Mouse (Mus musculus) neural tube, embryonic 15.5 days (tissue): Measurements from ENCODE around the gene Gm21972. TPM values are rescaled to one million over a fixed set of nuclear protein-coding genes. Genes with fewer than 3 reads are reported as not detected.
A peak's percentile ranks its signal among the peaks of the same experiment; 100 is the strongest.

ENCODE experiments used
- ATAC-seq: fragments of 200-750 bp; cut with Nextera tagmentation; 2 replicates; pipeline ENCODE4 v1.8.0; 2017; ENCODE audit warnings: mild to moderate bottlenecking, moderate TSS enrichment, moderate library complexity; ENCODE audit not compliant: low FRiP score
- H3K27ac ChIP-seq: fragments of 300-500 bp; sonication (generic); replicated peaks from 2 replicates; pipeline ENCODE4 v1.5.1; 2015; ENCODE audit warnings: mild to moderate bottlenecking, inconsistent platforms
- H3K27me3 ChIP-seq: fragments of 300-500 bp; sonication (generic); replicated peaks from 2 replicates; pipeline ENCODE4 v1.6.1; 2015; ENCODE audit warnings: inconsistent platforms
- H3K36me3 ChIP-seq: fragments of 300-500 bp; sonication (generic); 2 replicates; pipeline ENCODE4 v1.6.1; 2015; ENCODE audit warnings: inconsistent platforms
- H3K4me1 ChIP-seq: fragments of 300-500 bp; sonication (generic); 2 replicates; pipeline ENCODE4 v1.6.1; 2015; ENCODE audit warnings: inconsistent platforms
- H3K4me2 ChIP-seq: fragments of 300-500 bp; sonication (generic); 2 replicates; pipeline ENCODE4 v1.6.1; 2015; ENCODE audit warnings: inconsistent platforms, mild to moderate bottlenecking, moderate library complexity
- H3K4me3 ChIP-seq: fragments of 300-500 bp; sonication (generic); replicated peaks from 2 replicates; pipeline ENCODE4 v1.5.1; 2015; ENCODE audit warnings: mild to moderate bottlenecking, inconsistent platforms
- H3K9ac ChIP-seq: fragments of 300-500 bp; sonication (generic); replicated peaks from 2 replicates; pipeline ENCODE4 v1.6.1; 2015; ENCODE audit warnings: mild to moderate bottlenecking, inconsistent platforms
- H3K9me3 ChIP-seq: fragments of 300-500 bp; sonication (generic); replicated peaks from 2 replicates; pipeline ENCODE4 v1.6.1; 2016; ENCODE audit warnings: inconsistent platforms
- WGBS: fragments of 180-500 bp; shearing (Covaris S2); methylation state at CpG from one replicate; pipeline ENCODE4 v1.1.7; 2015; ENCODE audit warnings: mixed read lengths; 5-methylcytosine and 5-hydroxymethylcytosine counted together
- polyA plus RNA-seq: library from polyadenylated mRNA; unstranded; fragments of >200 nt; fragmentation: Nextera tagmentation; extraction: Ambion mirVana; gene quantifications from 2 replicates; pipeline ENCODE4 v1.2.1, GENCODE M21; 2015

The Gm21972 gene
- polyA plus RNA-seq, 1 experiment from 2014 or later = 1.2 TPM

DNA sequence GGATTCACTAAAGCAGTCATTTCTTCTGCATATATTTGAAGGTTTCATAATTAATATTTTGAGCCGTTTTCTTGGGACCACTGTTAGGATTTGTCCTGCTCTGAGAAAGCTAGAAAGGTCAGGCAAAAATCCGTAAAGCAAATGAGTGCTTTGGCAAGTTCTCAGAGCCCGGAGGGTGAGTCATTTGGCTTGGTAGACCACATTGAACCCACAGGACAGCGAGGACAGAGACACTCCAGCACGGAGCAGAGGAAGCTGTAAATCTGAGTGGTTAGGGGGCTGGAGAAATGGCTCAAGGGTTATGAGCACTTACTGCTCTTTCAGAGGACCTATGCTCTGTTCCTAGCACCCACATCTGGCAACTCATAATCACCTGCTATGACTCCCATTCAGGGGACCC lies 14.1 kb downstream of the Gm21972 start:
- H3K4me1 ChIP-seq = no peaks in the 10 kb centered on the region
- H3K9ac ChIP-seq = no peak overlapping the region
- ATAC-seq = no peak
- 82% methylated on average over 5 of the region's 5 CpGs for WGBS
- no peak overlapping the region for H3K4me3 ChIP-seq
- H3K27ac ChIP-seq = no peak overlapping the region
- no peaks in the 10 kb centered on the region for H3K9me3 ChIP-seq
- 0 out of 2 replicates have a peak, but pooled peaks cover 5% of the 10 kb centered on the region for H3K36me3 ChIP-seq
- H3K4me2 ChIP-seq = no peak overlapping the region
- no peaks in the 10 kb centered on the region for H3K27me3 ChIP-seq

DNA sequence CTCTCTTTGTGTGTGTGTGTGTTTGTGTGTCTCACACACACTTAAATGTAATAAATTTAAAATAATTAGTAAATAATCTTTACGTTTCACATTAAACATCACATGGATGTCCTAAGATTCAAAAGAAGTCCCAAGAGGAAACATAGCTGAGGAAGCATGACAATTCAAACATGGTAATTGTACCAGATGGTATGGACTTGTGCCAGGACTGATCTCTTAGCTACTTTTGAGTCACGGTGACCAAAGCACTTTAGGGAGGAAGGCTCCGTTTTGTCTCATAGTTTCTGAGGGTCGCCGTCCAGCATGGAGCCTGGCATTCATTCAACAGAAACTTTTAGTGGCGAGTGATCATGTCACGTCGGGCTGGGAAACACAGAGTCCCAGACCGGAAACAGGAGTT lies 14.7 kb downstream of the Gm21972 start:
- WGBS = 76% methylated on average over 9 of the region's 9 CpGs
- no peak overlapping the region for H3K27ac ChIP-seq
- no peaks in the 10 kb centered on the region for H3K4me1 ChIP-seq
- no peaks in the 10 kb centered on the region for H3K36me3 ChIP-seq
- no peak overlapping the region for H3K4me2 ChIP-seq
- no peak overlapping the region for H3K9ac ChIP-seq
- H3K27me3 ChIP-seq = no peaks in the 10 kb centered on the region
- no peak overlapping the region for H3K4me3 ChIP-seq
- ATAC-seq = no peak
- no peaks in the 10 kb centered on the region for H3K9me3 ChIP-seq

DNA sequence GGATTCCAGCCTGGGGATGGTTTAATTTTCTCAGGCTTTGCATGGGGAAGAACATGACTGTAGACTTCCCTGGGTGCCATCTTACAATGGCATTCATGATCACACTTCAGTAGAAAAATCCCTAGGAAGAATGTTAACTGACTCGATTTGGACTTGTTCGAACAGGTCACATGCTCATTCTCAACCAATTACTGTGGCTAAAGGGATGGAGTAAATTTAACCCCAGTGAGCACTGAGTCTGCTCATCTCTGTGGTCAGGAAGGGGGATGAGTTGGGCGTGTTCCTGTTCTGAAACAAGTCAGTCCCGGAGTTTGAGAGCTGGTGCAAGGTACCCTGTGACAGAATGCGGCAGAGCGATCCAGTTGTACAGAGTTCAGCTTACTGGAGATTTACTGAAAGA lies 17.5 kb downstream of the Gm21972 start:
- no peak overlapping the region for H3K27ac ChIP-seq
- H3K9me3 ChIP-seq = no peaks in the 10 kb centered on the region
- no peak overlapping the region for H3K9ac ChIP-seq
- ATAC-seq = no peak
- H3K4me2 ChIP-seq = no peak overlapping the region
- no peaks in the 10 kb centered on the region for H3K36me3 ChIP-seq
- peaks cover 16% of the 10 kb centered on the region for H3K4me1 ChIP-seq
- no peaks in the 10 kb centered on the region for H3K27me3 ChIP-seq
- no peak overlapping the region for H3K4me3 ChIP-seq
- 83% methylated on average over 6 of the region's 6 CpGs for WGBS

DNA sequence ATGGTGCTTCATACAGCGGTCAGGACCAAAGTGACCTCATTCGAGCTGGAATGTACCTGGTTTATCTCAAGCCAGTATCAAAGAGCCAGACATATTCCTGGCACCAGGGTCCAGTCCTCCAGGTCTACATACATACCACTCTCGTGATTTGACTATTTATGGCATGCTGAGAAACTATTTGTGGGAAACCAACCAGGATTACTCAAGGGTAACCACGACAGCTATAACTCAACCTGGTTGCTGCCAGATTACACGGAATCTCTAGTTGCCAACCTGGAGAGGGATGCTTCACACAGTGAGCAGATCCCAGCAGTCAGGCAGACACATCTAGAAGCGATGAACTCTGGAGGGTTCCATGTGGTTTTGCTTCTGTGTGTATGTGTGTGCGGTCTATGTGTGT lies 17.9 kb downstream of the Gm21972 start:
- H3K9me3 ChIP-seq = no peaks in the 10 kb centered on the region
- no peak overlapping the region for H3K4me3 ChIP-seq
- no peaks in the 10 kb centered on the region for H3K27me3 ChIP-seq
- WGBS = 90% methylated on average over 7 of the region's 7 CpGs
- no peak overlapping the region for H3K9ac ChIP-seq
- no peak for ATAC-seq
- no peak overlapping the region for H3K4me2 ChIP-seq
- peaks cover 20% of the 10 kb centered on the region for H3K4me1 ChIP-seq
- H3K36me3 ChIP-seq = no peaks in the 10 kb centered on the region
- no peak overlapping the region for H3K27ac ChIP-seq

DNA sequence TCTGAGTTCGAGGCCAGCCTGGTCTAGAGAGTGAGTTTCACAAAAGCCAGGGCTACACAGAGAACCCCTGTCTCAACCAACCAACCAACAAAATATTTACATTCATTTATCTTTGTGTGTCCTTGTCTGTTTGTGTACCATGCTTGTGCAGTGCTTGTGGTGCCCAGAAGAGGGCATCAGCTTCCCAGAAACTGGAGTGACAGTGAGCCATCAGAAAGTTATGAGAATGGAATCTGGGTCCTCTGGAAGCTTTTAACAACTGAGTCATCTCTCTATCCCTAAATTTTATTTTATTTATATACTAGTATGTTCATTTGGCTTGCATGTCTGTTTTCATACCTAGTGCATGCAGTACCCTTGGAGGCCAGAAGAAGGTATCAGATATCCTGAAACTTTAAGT lies 19.2 kb downstream of the Gm21972 start:
- WGBS = 89% methylated on average over 1 of the region's 1 CpGs
- ATAC-seq = no peak
- H3K36me3 ChIP-seq = peaks cover under 1% of the 10 kb centered on the region; the same call in 1 of the 2 replicates

DNA sequence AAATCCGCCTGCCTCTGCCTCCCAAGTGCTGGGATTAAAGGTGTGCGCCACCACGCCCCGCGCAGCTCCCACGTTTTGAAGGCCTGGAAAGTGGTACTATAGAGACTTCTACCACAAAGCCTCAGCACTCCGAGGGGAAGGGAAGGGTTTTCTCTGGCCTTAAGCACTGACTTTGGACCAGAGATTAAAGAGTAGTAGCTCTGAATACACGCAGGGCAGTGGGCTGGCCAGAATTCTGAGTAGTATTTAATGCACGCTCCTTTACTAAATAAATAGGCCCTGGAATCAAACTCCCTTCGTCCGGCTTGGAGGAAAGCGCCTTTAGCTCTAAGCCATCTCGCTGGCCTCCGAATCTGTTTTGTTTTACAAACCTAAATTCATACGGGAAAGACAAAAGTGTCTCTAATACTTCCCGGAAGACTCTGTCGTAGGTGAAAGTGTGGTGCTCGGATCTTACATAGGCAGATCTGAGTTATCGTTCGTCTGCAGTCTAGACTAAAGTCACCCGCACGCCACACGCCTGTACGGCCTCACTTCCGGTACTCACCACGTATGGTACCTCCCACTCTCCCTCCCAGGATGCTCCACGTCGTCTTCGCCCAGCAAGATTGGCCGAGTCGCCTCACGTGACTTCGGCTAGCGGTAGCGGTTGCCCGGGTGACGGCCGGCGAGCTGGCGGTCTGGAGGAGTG lies 20.8 kb downstream of the Gm21972 start, which contains the start of gene Armc9:
TSS of gene Armc9 (plus strand) at position 648 of the 691 bp plus-strand sequence.
- Histone ChIP-seq H3K9me3 (no peaks in the 10 kb centered on the region), H3K9ac (peak within 1 kb of the TSS; percentile 85), H3K4me1 (peaks cover 22% of the 10 kb centered on the region), H3K4me2 (peak within 1 kb of the TSS; percentile 80), H3K27me3 (no peaks in the 10 kb centered on the region), H3K4me3 (peak within 1 kb of the TSS; percentile 94), H3K36me3 (peaks cover 8% of the 10 kb centered on the region), H3K27ac (peak within 1 kb of the TSS; percentile 85)
- peak; percentile 100 for ATAC-seq
- WGBS = 3% methylated on average over 40 of the region's 40 CpGs

More for the DNA sequence above, 19.2 kb downstream of the Gm21972 start:
- Histone ChIP-seq H3K4me2 (no peak overlapping the region), H3K27me3 (no peaks in the 10 kb centered on the region), H3K4me3 (no peak overlapping the region), H3K9ac (no peak overlapping the region), H3K9me3 (no peaks in the 10 kb centered on the region), H3K4me1 (peaks cover 22% of the 10 kb centered on the region), H3K27ac (no peak overlapping the region)

DNA sequence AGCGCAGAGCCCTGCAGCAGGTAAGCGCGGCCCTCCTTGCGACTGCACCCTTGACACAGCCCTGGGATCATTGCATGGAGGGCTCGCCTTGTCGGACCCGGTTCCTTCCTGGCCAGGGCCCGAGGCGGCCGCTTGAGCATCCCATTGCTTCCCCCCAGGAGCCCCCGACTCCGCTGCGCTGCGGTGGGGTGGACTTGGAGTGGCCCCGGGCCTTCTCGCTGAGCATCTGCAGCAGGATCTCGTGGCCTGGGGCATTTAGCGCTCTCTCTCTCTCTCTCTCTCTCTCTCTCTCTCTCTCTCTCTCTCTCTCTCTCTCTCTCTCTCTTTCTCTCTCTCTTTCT lies 21.4 kb downstream of the Gm21972 start:
- Histone ChIP-seq H3K36me3 (peaks cover 8% of the 10 kb centered on the region), H3K4me2 (peak overlapping the region; percentile 80), H3K27ac (peak overlapping the region; percentile 69), H3K9ac (peak overlapping the region; percentile 85), H3K27me3 (no peaks in the 10 kb centered on the region), H3K9me3 (no peaks in the 10 kb centered on the region), H3K4me3 (peak overlapping the region; percentile 94), H3K4me1 (peaks cover 22% of the 10 kb centered on the region)
- ATAC-seq = no peak; the same call in 1 of the 2 replicates
- 0% methylated on average over 17 of the region's 18 CpGs for WGBS

DNA sequence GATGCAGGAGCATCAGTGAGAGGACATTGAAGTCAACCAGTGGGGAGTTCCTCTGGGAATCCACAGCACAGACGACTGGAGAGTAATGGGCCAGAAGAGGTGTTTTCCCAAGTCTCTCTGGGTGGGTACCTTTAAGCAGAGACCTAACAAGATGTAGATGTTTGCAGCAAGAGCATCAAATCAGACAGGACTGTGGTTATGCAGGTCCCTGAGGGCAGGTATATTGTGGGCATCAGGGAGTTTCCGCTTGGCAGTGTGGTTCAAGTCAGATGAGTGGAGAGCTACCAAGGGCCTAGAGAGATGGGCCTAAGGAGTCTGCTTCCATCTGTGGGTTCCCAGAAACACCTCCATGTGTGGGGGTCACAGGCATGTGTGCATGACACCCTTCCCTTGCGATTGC lies 22.6 kb downstream of the Gm21972 start:
- no peak overlapping the region for H3K4me3 ChIP-seq
- H3K27ac ChIP-seq = no peak overlapping the region
- peak overlapping the region; percentile 85; the same call in 1 of the 2 replicates for H3K9ac ChIP-seq
- H3K4me2 ChIP-seq = no peak overlapping the region; the same call in 1 of the 2 replicates
- WGBS = 83% methylated on average over 3 of the region's 3 CpGs
- H3K4me1 ChIP-seq = peaks cover 22% of the 10 kb centered on the region
- H3K36me3 ChIP-seq = peaks cover 20% of the 10 kb centered on the region
- ATAC-seq = no peak
- H3K9me3 ChIP-seq = no peaks in the 10 kb centered on the region
- H3K27me3 ChIP-seq = no peaks in the 10 kb centered on the region

DNA sequence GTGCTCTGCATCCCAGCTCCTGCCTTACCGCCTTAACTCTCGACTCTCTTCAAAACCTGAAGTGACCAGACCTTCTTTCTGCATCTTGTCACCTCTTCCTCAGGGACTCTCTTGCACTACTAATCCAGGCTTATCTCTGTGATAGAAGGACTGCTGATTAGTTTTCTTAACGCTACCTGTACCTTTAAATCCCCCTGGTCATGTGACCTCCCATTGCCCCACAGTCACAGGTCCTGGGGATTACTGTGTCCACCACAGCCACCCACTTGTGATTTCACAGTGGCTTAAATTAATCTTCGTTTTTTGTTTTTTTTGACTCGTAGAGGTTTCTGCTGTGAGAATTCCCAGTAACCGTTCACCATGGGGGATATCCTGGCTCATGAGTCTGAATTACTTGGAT lies 23.2 kb downstream of the Gm21972 start:
- H3K36me3 ChIP-seq = peaks cover 25% of the 10 kb centered on the region
- no peaks in the 10 kb centered on the region for H3K9me3 ChIP-seq
- H3K4me3 ChIP-seq = no peak overlapping the region
- ATAC-seq = no peak
- H3K27ac ChIP-seq = no peak overlapping the region
- H3K27me3 ChIP-seq = no peaks in the 10 kb centered on the region
- H3K4me1 ChIP-seq = peaks cover 22% of the 10 kb centered on the region
- 95% methylated on average over 6 of the region's 6 CpGs for WGBS
- no peak overlapping the region for H3K4me2 ChIP-seq
- no peak overlapping the region for H3K9ac ChIP-seq

DNA sequence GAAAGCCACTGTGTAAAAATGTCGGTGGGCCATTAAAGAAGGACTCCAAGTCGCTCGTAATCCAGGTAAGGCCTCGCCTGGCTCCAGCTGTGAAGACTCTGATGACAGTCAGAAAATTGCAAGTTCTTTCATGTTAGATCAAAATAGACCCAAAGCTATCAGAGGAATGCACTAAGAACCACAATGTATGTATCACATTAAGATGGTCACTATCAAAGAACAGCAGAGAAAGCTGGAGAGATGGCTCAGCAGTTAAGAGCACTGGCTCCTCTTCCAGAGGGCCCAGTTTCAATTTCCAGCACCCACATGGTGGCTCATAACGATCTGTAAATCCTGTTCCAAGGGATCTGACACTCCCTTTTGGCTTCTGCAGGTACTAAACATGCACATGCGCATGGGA lies 26.6 kb downstream of the Gm21972 start:
- Histone ChIP-seq H3K4me3 (no peak overlapping the region), H3K36me3 (peaks cover 54% of the 10 kb centered on the region), H3K27ac (no peak overlapping the region), H3K9ac (no peak overlapping the region), H3K4me1 (peaks cover 15% of the 10 kb centered on the region), H3K4me2 (no peak overlapping the region), H3K27me3 (no peaks in the 10 kb centered on the region), H3K9me3 (no peaks in the 10 kb centered on the region)
- 97% methylated on average over 6 of the region's 6 CpGs for WGBS
- ATAC-seq = no peak

DNA sequence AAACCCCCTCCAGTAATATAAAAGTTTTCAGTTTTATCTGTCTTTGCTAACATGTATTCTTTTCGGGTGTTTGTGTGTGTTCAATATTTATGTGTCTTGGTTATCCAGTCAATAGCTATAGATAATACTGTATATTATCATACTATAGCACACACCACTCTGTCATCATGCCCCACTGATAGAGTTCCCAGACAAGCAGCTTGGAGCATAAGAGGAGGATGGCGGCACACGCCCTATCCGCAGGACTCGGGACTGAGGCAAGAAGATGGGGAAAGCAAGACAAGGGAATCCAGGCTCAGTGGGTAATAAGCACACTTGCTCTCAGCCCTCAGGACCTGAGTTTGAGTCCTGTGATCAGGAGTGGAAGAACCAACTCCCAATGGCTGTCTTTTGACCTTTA lies 27.0 kb downstream of the Gm21972 start:
- ATAC-seq = no peak
- H3K4me1 ChIP-seq = peaks cover 10% of the 10 kb centered on the region
- no peak overlapping the region for H3K9ac ChIP-seq
- no peaks in the 10 kb centered on the region for H3K27me3 ChIP-seq
- WGBS = 98% methylated on average over 5 of the region's 5 CpGs
- H3K4me2 ChIP-seq = no peak overlapping the region
- peaks cover 58% of the 10 kb centered on the region for H3K36me3 ChIP-seq
- no peak overlapping the region for H3K4me3 ChIP-seq
- H3K27ac ChIP-seq = no peak overlapping the region
- H3K9me3 ChIP-seq = no peaks in the 10 kb centered on the region

DNA sequence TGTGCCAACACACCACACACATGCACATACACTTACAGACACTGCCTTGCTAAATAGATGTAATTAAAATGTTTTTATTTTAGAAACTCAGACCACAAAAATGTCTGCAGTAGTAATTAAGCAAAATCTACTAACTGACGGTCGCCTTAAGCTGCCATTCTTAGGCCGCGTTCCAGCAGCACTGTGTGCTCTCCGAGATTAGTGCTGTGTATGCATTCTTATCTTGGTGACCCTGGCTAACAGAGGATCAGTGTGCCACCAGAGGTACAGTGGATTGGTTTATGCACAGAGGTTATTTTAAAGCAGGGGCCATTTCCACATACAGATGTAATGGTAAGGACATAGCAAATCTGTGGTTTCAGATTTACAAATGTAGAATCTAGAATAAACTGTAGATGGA lies 27.6 kb downstream of the Gm21972 start:
- 98% methylated on average over 5 of the region's 5 CpGs for WGBS
- peaks cover 63% of the 10 kb centered on the region for H3K36me3 ChIP-seq

More for the DNA sequence above, 27.6 kb downstream of the Gm21972 start:
- Histone ChIP-seq H3K4me1 (peaks cover 5% of the 10 kb centered on the region), H3K9me3 (no peaks in the 10 kb centered on the region), H3K9ac (no peak overlapping the region), H3K4me3 (no peak overlapping the region), H3K4me2 (no peak overlapping the region), H3K27ac (no peak overlapping the region), H3K27me3 (no peaks in the 10 kb centered on the region)
- ATAC-seq = no peak
